Mouse (Mus musculus): ENCODE measurements around the gene Tle6.

The Tle6 gene

GRCm38 (mm10) chr10:81623441-81623840 lies 22.6 kb upstream of the Tle6 start:
- peak; percentile 92 for DNase-seq (ENCODE audit: low read depth, low spot score)

GRCm38 (mm10) chr10:81620786-81621185 lies 19.9 kb upstream of the Tle6 start:
- peak; percentile 69 for DNase-seq (ENCODE audit: low read depth, low spot score)

GRCm38 (mm10) chr10:81619976-81620375 lies 19.1 kb upstream of the Tle6 start:
- DNase-seq (ENCODE audit: low read depth, low spot score): no peak

GRCm38 (mm10) chr10:81615486-81615885 lies 14.6 kb upstream of the Tle6 start:
- DNase-seq (ENCODE audit: low read depth, low spot score): peak; percentile 93

- peak; percentile 65 for DNase-seq (ENCODE audit: low read depth, low spot score)
Measured at GRCm38 (mm10) chr10:81612779-81613178, 11.9 kb upstream of the Tle6 start.

GRCm38 (mm10) chr10:81608308-81608707 lies 7.4 kb upstream of the Tle6 start:
- DNase-seq (ENCODE audit: low read depth, low spot score): no peak

GRCm38 (mm10) chr10:81605974-81606751 lies 5.3 kb upstream of the Tle6 start, which contains the start of gene BC025920:
Gene BC025920, plus strand, starts transcription at chr10:81606270.
- peak; percentile 98 for DNase-seq (ENCODE audit: low read depth, low spot score)

- DNase-seq (ENCODE audit: low read depth, low spot score): no peak
Measured at GRCm38 (mm10) chr10:81605666-81605973, 4.7 kb upstream of the Tle6 start.

GRCm38 (mm10) chr10:81604968-81605665 lies 4.2 kb upstream of the Tle6 start:
- DNase-seq (ENCODE audit: low read depth, low spot score): peak; percentile 89

- no peak for DNase-seq (ENCODE audit: low read depth, low spot score)
Measured at GRCm38 (mm10) chr10:81604019-81604967, 3.4 kb upstream of the Tle6 start.

GRCm38 (mm10) chr10:81602741-81603151 lies 1.9 kb upstream of the Tle6 start:
- DNase-seq (ENCODE audit: low read depth, low spot score): peak; percentile 82

- DNase-seq (ENCODE audit: low read depth, low spot score): no peak
Measured at GRCm38 (mm10) chr10:81601396-81601905, 578 bp upstream of the Tle6 start.

- no peak for DNase-seq (ENCODE audit: low read depth, low spot score)
Measured at GRCm38 (mm10) chr10:81600096-81600495, 777 bp downstream of the Tle6 start.

GRCm38 (mm10) chr10:81599630-81600029 lies 1.2 kb downstream of the Tle6 start:
- no peak for DNase-seq (ENCODE audit: low read depth, low spot score)

- no peak for DNase-seq (ENCODE audit: low read depth, low spot score)
Measured at GRCm38 (mm10) chr10:81598871-81599270, 2.0 kb downstream of the Tle6 start.

- DNase-seq (ENCODE audit: low read depth, low spot score): no peak
Measured at GRCm38 (mm10) chr10:81598342-81598741, 2.5 kb downstream of the Tle6 start.

GRCm38 (mm10) chr10:81597137-81597950 lies 3.5 kb downstream of the Tle6 start:
- DNase-seq (ENCODE audit: low read depth, low spot score): peak; percentile 64

GRCm38 (mm10) chr10:81596611-81597010 lies 4.3 kb downstream of the Tle6 start:
- no peak for DNase-seq (ENCODE audit: low read depth, low spot score)

GRCm38 (mm10) chr10:81595599-81595998 lies 5.3 kb downstream of the Tle6 start:
- no peak for DNase-seq (ENCODE audit: low read depth, low spot score)

- no peak for DNase-seq (ENCODE audit: low read depth, low spot score)
Measured at GRCm38 (mm10) chr10:81593935-81594334, 6.9 kb downstream of the Tle6 start.

GRCm38 (mm10) chr10:81593223-81593622 lies 7.7 kb downstream of the Tle6 start:
- no peak for DNase-seq (ENCODE audit: low read depth, low spot score)

All from ES-CJ7 (cell line).